In genomic region chr9:51256780-51257502, GRCm38 (mm10) we compare ENCODE assay signal across 25 mouse cellular contexts. TPM values are rescaled to one million over a fixed set of nuclear protein-coding genes. Genes with fewer than 3 reads are reported as not detected.
DNase-seq lines count a peak whose midpoint lies in the region; ATAC-seq and TF ChIP-seq lines count a peak whose summit lies in the region.
"Had no signal": no experiment of that assay in that cellular context is flagged by ENCODE, and none has a peak within 500 bp of the region (broad histone marks: within the 10 kb centered on the region; RNA-seq: fewer than 3 reads in every experiment).

No protein-coding gene starts in this region.

- H3K9me3 ChIP-seq in hindbrain, postnatal 0 days (ENCODE audit: low read length), result no peaks in the 10 kb centered on the region
- no peaks in the 10 kb centered on the region for H3K9me3 ChIP-seq in hindbrain, embryonic 13.5 days
- H3K9me3 ChIP-seq: embryonic facial prominence, embryonic 15.5 days; hindbrain, embryonic 15.5 days; kidney, embryonic 15.5 days; limb, embryonic 12.5 days; midbrain, embryonic 10.5 days had no signal

- no peak overlapping the region for H3K27ac ChIP-seq in hindbrain, postnatal 0 days
- no peak overlapping the region for H3K27ac ChIP-seq in hindbrain, embryonic 13.5 days
- H3K27ac ChIP-seq: embryonic facial prominence, embryonic 15.5 days; hindbrain, embryonic 15.5 days; kidney, embryonic 15.5 days; limb, embryonic 12.5 days; liver, embryonic 14.5 days; macrophage; midbrain, embryonic 10.5 days had no signal

- no peak overlapping the region for H3K4me2 ChIP-seq in hindbrain, postnatal 0 days (ENCODE audit: low read depth, low read length)
- H3K4me2 ChIP-seq in hindbrain, embryonic 13.5 days, result no peak overlapping the region
- H3K4me2 ChIP-seq: embryonic facial prominence, embryonic 15.5 days; hindbrain, embryonic 15.5 days; kidney, embryonic 15.5 days; limb, embryonic 12.5 days had no signal

- no peak for TF ChIP-seq CTCF in hindbrain, postnatal 0 days (IDR thresholded peaks at IDR 0.05; ENCODE audit: low read depth)

- H3K4me3 ChIP-seq in hindbrain, postnatal 0 days (ENCODE audit: low read length), result no peak overlapping the region
- H3K4me3 ChIP-seq in hindbrain, embryonic 13.5 days, result no peak overlapping the region
- H3K4me3 ChIP-seq: embryonic facial prominence, embryonic 15.5 days; hindbrain, embryonic 15.5 days; kidney, embryonic 15.5 days; limb, embryonic 12.5 days; midbrain, embryonic 10.5 days had no signal

- H3K36me3 ChIP-seq in hindbrain, postnatal 0 days (ENCODE audit: insufficient read depth, low read length), result no peaks in the 10 kb centered on the region
- H3K36me3 ChIP-seq in hindbrain, embryonic 13.5 days, result no peaks in the 10 kb centered on the region
- H3K36me3 ChIP-seq: embryonic facial prominence, embryonic 15.5 days; hindbrain, embryonic 15.5 days; kidney, embryonic 15.5 days; limb, embryonic 12.5 days; midbrain, embryonic 10.5 days had no signal

- no peaks in the 10 kb centered on the region for H3K4me1 ChIP-seq in hindbrain, postnatal 0 days (ENCODE audit: insufficient read depth, low read length)
- no peaks in the 10 kb centered on the region for H3K4me1 ChIP-seq in hindbrain, embryonic 13.5 days (replicated peaks)
- H3K4me1 ChIP-seq: embryonic facial prominence, embryonic 15.5 days; hindbrain, embryonic 15.5 days; kidney, embryonic 15.5 days; midbrain, embryonic 10.5 days had no signal

- no peak for ATAC-seq in hindbrain, postnatal 0 days
- no peak for ATAC-seq in hindbrain, embryonic 13.5 days (ENCODE audit: low FRiP score)
- ATAC-seq: CD4-positive, CD25-positive, alpha-beta regulatory T cell, adult 4 months had no signal

- peak; percentile 44 for DNase-seq in adrenal gland, postnatal 14 days
- DNase-seq in adrenal gland, postnatal 25 days, result no peak
- DNase-seq in hindbrain, postnatal 0 days (ENCODE audit: low spot score), result peak; percentile 36
- DNase-seq in urinary bladder, postnatal 36 days (ENCODE audit: low spot score in 2 of 2), result peak; percentile 35
- DNase-seq in urinary bladder, postnatal 25 days (ENCODE audit: low spot score), result no peak
- no peak for DNase-seq in left cerebral cortex, adult 18-20 months (ENCODE audit: low spot score in 2 of 2)
- DNase-seq in gastrocnemius, postnatal 25 days, result no peak
- DNase-seq: cerebellum, adult 8-10 months; heart, postnatal 4 days; kidney, adult 11 months; kidney, postnatal 36 days; layer of hippocampus, postnatal 36 days had no signal

- H3K27me3 ChIP-seq in hindbrain, postnatal 0 days (ENCODE audit: insufficient read depth, low read length), result no peaks in the 10 kb centered on the region
- H3K27me3 ChIP-seq in hindbrain, embryonic 13.5 days, result no peaks in the 10 kb centered on the region
- H3K27me3 ChIP-seq: embryonic facial prominence, embryonic 15.5 days; hindbrain, embryonic 15.5 days; kidney, embryonic 15.5 days; limb, embryonic 12.5 days had no signal

- WGBS in hindbrain, postnatal 0 days, result 63% methylated on average over 4 of the region's 4 CpGs
- WGBS in hindbrain, embryonic 13.5 days, result 65% methylated on average over 4 of the region's 4 CpGs

- no peak overlapping the region for H3K9ac ChIP-seq in hindbrain, postnatal 0 days (replicated peaks; ENCODE audit: low read length)
- no peak overlapping the region for H3K9ac ChIP-seq in hindbrain, embryonic 13.5 days
- H3K9ac ChIP-seq: embryonic facial prominence, embryonic 15.5 days; hindbrain, embryonic 15.5 days; kidney, embryonic 15.5 days; limb, embryonic 12.5 days; liver, embryonic 14.5 days had no signal

RNA-seq across cellular contexts. Expression of gene Colca2, which starts 21.4 kb away (rescaled TPM):
- total RNA-seq in adrenal gland, postnatal 14 days (2021), result 2.9 and 5.4 TPM in 2 replicates
- total RNA-seq in adrenal gland, postnatal 25 days (2021), result 2.7 and 3.6 TPM in 2 replicates
- total RNA-seq in hindbrain, postnatal 0 days (2014; rRNA removed), result 1.3 and 1.4 TPM in 2 replicates
- polyA plus RNA-seq in hindbrain, postnatal 0 days (2015; fragmentation: Nextera tagmentation; extraction: Ambion mirVana), result 1.2 and 1.6 TPM in 2 replicates
- 1.00 and 1.2 TPM in 2 replicates for polyA plus RNA-seq in hindbrain, embryonic 13.5 days (2015; fragmentation: Nextera tagmentation; extraction: Ambion mirVana)
- total RNA-seq in left cerebral cortex, adult 18-20 months (2021), result 1 to 10 TPM in 1 of 2 experiments, under 1 TPM in 1; 0.86 to 1.5 TPM
- 1 to 10 TPM in 1 of 2 experiments, not detected in 1; 1.1 TPM for total RNA-seq in gastrocnemius, postnatal 25 days (2021)
- total RNA-seq: common myeloid progenitor, adult 5-6 weeks; neutrophil, adult 5-6 weeks had no signal

RNA-seq across cellular contexts. Expression of gene Pou2af1, which starts 43.4 kb away (rescaled TPM):
- total RNA-seq in adrenal gland, postnatal 14 days (2021), result 1.6 and 7.5 TPM in 2 replicates
- total RNA-seq in adrenal gland, postnatal 25 days (2021), result 0.18 TPM in 1 of 2 replicates, not detected in the other
- total RNA-seq in hindbrain, postnatal 0 days (2014; rRNA removed), result 0.18 and 0.37 TPM in 2 replicates
- 0.20 and 0.23 TPM in 2 replicates for polyA plus RNA-seq in hindbrain, postnatal 0 days (2015; fragmentation: Nextera tagmentation; extraction: Ambion mirVana)
- 0.17 TPM in 1 of 2 replicates, not detected in the other for polyA plus RNA-seq in hindbrain, embryonic 13.5 days (2015; fragmentation: Nextera tagmentation; extraction: Ambion mirVana)
- not detected for total RNA-seq in left cerebral cortex, adult 18-20 months (2021)
- total RNA-seq in gastrocnemius, postnatal 25 days (2021), result under 1 TPM in 1 of 2 experiments, not detected in 1; 0.13 TPM
- total RNA-seq: common myeloid progenitor, adult 5-6 weeks; layer of hippocampus, adult 8-10 months; layer of hippocampus, postnatal 36 days; left cerebral cortex, postnatal 14 days had no signal
- polyA plus RNA-seq: kidney, embryonic 15.5 days; limb, embryonic 12.5 days; midbrain, embryonic 10.5 days had no signal

Comparison
In these comparisons a context has a peak if more than half of its experiments do, and no peak if none do; other contexts are left out.
1. DNase-seq: peak in adrenal gland, postnatal 14 days (single experiment), hindbrain, postnatal 0 days (single experiment) and urinary bladder, postnatal 36 days (2 of 2); none in adrenal gland, postnatal 25 days (single experiment), urinary bladder, postnatal 25 days (single experiment), left cerebral cortex, adult 18-20 months (0 of 2) and gastrocnemius, postnatal 25 days (single experiment).